Mouse (Mus musculus) hindbrain, embryonic 14.5 days (tissue): ENCODE results near the gene Rab42. TPM values are rescaled to one million over a fixed set of nuclear protein-coding genes. Genes with fewer than 3 reads are reported as not detected.
"Not testable (repeated sequence)": the region's sequence is repeated elsewhere in the genome, so short reads cannot be mapped to it uniquely, and the experiment has no call there.

Experiments
- ATAC-seq: fragments of 200-750 bp; cut with Nextera tagmentation; 2 replicates; pipeline ENCODE4 v1.8.0; 2017; ENCODE audit warnings: moderate number of reproducible peaks, mild to moderate bottlenecking, moderate TSS enrichment, moderate library complexity; ENCODE audit not compliant: low FRiP score
- DNase-seq: peaks from one replicate; pipeline ENCODE4 v3.0.0-alpha.2; 2015; ENCODE audit warnings: low spot score
- H3K27ac ChIP-seq: fragments of 300-500 bp; sonication (generic); 2 replicates; pipeline ENCODE4 v1.5.1; 2014; ENCODE audit warnings: mild to moderate bottlenecking, moderate library complexity
- H3K27me3 ChIP-seq: fragments of 300-500 bp; sonication (generic); 2 replicates; pipeline ENCODE4 v1.6.1; 2014; ENCODE audit warnings: mild to moderate bottlenecking, low read length, mixed read lengths; ENCODE audit not compliant: control insufficient read depth, insufficient read depth
- H3K36me3 ChIP-seq: fragments of 300-500 bp; sonication (generic); replicated peaks from 2 replicates; pipeline ENCODE4 v1.6.1; 2014; ENCODE audit not compliant: control insufficient read depth, insufficient read depth
- H3K4me1 ChIP-seq: fragments of 300-500 bp; sonication (generic); replicated peaks from 2 replicates; pipeline ENCODE4 v1.6.1; 2014; ENCODE audit warnings: antibody characterized with exemption, low read length, mixed read lengths; ENCODE audit not compliant: control insufficient read depth, insufficient read depth
- H3K4me2 ChIP-seq: fragments of 300-500 bp; sonication (generic); replicated peaks from 2 replicates; pipeline ENCODE4 v1.6.1; 2014; ENCODE audit warnings: mild to moderate bottlenecking, moderate library complexity
- H3K4me3 ChIP-seq: fragments of 300-500 bp; sonication (generic); replicated peaks from 2 replicates; pipeline ENCODE4 v1.5.1; 2014; ENCODE audit warnings: mild to moderate bottlenecking, low read length
- H3K9ac ChIP-seq: fragments of 300-500 bp; sonication (generic); 2 replicates; pipeline ENCODE4 v1.6.1; 2014
- H3K9me3 ChIP-seq: fragments of 300-500 bp; sonication (generic); 2 replicates; pipeline ENCODE4 v1.6.1; 2016; ENCODE audit warnings: low read length; ENCODE audit not compliant: control insufficient read depth
- WGBS: fragments of 180-500 bp; shearing (Covaris S2); extraction: QIAGEN DNeasy Blood & Tissue Kit; methylation state at CpG from one replicate; pipeline ENCODE4 v1.1.7; 2014; 5-methylcytosine and 5-hydroxymethylcytosine counted together
- polyA plus RNA-seq: library from polyadenylated mRNA; unstranded; fragments of >200 nt; fragmentation: Nextera tagmentation; extraction: Ambion mirVana; gene quantifications from 2 replicates; pipeline ENCODE4 v1.2.1, GENCODE M21; 2014

Gene Rab42
- polyA plus RNA-seq, 1 experiment from 2014 or later, result 1.5 TPM

DNA sequence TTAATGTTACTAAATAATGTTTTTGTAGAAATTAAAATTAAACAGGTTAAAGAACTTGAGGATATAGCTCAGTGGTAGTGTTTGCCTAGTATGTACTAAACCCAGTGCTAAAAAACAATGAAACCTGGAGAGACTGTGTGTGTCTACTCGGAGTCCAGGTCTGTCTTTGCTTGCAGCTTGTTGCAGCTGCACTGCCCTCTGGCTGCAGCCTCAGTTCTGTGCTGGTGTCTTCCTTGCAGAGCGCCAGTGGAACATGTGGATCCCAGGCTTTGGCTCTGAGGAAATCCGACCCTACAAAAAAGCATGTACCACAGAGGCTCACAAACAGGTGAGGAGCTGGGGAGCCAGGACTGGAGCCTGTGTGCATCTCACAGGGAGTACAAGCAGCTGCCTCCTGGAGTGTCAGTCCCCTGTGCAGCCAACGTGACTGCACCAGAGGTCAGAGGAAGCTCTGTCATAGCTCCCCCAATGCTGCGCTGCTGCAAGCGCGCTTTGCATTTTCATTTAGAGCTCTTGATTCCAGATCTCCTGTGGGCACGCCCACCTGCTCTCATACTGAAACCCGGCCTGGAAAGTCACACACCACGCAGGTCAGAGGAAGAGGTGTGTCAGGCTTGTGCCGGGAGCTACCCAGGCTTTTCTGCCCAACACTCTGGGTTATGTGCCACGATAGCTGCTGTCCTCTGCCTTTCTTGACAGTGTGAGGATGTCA lies 11.4 kb downstream of the Rab42 start:
- DNase-seq (no peak), ATAC-seq (no peak)
- Histone ChIP-seq H3K9me3 (0 out of 2 replicates have a peak, but pooled peaks cover 4% of the 10 kb centered on the region), H3K36me3 (peaks cover 43% of the 10 kb centered on the region), H3K4me3 (no peak overlapping the region), H3K9ac (no peak overlapping the region), H3K4me1 (no peaks in the 10 kb centered on the region), H3K27ac (no peak overlapping the region), H3K4me2 (no peak overlapping the region), H3K27me3 (no peaks in the 10 kb centered on the region)
- 86% methylated on average over 12 of the region's 12 CpGs for WGBS

DNA sequence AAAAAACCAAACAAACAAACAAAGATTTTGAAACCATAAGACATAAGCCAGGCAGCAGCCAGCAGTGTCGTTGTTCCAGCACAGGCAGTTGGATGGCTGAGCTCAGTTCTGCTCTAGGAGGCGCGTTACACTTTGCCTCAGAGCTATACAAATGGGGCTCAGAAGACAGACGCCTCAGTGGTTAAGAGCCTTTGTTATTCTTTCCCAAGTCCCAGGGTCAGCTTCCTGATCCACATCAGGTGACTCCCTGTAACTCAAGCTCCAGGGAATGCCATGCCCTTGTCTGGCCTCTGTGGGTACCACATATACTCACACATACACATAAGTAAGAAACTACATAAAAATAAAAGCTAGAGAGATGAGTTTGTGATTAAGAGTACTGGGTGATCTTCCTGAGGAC lies 12.1 kb downstream of the Rab42 start:
- H3K9me3 ChIP-seq, result 0 out of 2 replicates have a peak, but pooled peaks cover 4% of the 10 kb centered on the region
- no peak for ATAC-seq
- no peaks in the 10 kb centered on the region for H3K4me1 ChIP-seq
- no peaks in the 10 kb centered on the region for H3K27me3 ChIP-seq
- no peak for DNase-seq
- H3K4me3 ChIP-seq, result no peak overlapping the region
- peaks cover 49% of the 10 kb centered on the region for H3K36me3 ChIP-seq
- over 99% methylated on average over 4 of the region's 4 CpGs for WGBS
- no peak overlapping the region for H3K9ac ChIP-seq
- no peak overlapping the region for H3K27ac ChIP-seq
- no peak overlapping the region for H3K4me2 ChIP-seq

DNA sequence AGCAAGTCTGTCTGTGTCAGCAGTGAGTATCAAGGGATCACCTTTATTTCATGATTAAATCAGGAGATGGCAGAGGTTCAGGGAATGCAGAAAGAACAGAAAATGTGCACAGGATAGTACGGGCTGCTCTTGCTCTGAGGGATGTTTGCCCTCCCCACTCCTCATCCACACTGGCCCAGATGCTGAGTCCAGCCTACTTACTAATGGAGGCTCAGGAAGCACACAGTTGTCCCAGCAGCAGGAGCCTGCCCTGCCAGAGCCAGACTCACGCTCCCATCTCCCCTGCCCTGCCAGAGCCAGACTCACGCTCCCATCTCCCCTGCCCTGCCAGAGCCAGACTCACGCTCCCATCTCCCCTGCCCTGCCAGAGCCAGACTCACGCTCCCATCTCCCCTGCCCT lies 14.3 kb downstream of the Rab42 start:
- ATAC-seq, DNase-seq, H3K27me3 ChIP-seq, H3K9me3 ChIP-seq, H3K4me2 ChIP-seq, H3K9ac ChIP-seq, H3K4me1 ChIP-seq, H3K4me3 ChIP-seq, H3K27ac ChIP-seq: not testable (repeated sequence)
- peaks cover 63% of the 10 kb centered on the region for H3K36me3 ChIP-seq
- WGBS, result 97% methylated on average over 3 of the region's 5 CpGs

DNA sequence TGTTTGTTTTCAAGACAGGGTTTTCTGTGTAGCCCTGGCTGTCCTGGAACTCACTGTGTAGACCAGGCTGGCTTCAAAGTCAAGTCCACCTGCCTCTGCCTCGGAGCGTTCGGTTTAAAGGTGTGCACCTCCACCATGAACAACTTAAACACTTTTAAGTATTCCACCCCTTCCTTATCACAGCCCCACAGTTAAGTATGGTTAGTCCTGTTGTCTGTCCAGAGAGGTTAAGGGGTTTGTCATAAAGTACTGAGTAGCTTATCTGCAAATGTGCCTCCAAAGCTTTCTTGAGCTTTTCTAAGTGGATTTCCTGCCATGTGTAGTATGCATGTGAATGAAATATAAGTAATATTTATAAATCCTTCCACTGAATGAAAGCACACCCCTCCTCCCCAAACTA lies 27.2 kb downstream of the Rab42 start:
- H3K27ac ChIP-seq, result no peak overlapping the region
- peak overlapping the region; percentile 17; the same call in 1 of the 2 replicates for H3K4me2 ChIP-seq
- no peaks in the 10 kb centered on the region for H3K27me3 ChIP-seq
- peaks cover 11% of the 10 kb centered on the region for H3K4me1 ChIP-seq
- DNase-seq, result no peak
- ATAC-seq, result no peak
- no peak overlapping the region for H3K4me3 ChIP-seq
- no peaks in the 10 kb centered on the region for H3K9me3 ChIP-seq
- no peak overlapping the region for H3K9ac ChIP-seq
- 88% methylated on average over 3 of the region's 3 CpGs for WGBS
- H3K36me3 ChIP-seq, result no peaks in the 10 kb centered on the region; the same call in 1 of the 2 replicates

DNA sequence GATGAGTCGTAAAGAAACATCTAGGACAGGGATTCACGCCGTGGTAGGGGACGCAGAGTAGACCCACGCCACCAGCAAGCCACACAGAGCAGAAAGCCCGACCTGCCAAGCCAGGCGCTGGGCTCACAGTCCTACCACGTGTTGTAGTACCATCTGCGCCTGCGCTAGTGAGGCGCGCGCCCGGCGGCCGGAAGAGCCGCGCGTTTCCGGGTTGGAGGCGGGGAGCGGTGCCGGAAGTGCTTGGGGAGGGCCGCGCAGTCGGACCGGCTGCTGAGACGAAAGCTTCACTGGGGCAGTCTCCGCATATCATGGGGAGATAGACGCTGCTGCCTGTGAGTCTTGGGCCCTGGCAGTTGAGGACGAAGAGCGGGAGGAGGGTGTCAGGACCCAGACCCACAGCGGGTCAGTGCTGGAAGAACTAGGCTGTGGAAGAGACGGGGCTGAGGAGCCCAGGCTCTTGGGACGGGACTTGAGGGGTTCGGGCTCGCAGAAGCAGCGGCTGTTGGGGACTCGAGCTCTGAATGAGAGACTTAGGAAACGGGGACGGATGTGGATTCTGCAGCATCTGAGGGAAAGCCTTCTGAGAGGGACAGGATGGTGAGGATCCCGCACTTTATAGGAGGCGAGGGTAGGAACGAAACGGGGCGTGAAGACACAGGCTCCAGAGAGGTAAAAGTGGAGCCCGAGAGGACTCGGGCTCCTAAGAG lies 28.9 kb downstream of the Rab42 start, which contains the start of gene Taf12:
TSS of gene Taf12 (plus strand) at position 220 of the 707 bp plus-strand sequence.
- Histone ChIP-seq H3K27ac (peak within 1 kb of the TSS; percentile 91), H3K9ac (peak within 1 kb of the TSS; percentile 88), H3K9me3 (no peaks in the 10 kb centered on the region), H3K4me2 (peak within 1 kb of the TSS; percentile 87), H3K4me3 (peak within 1 kb of the TSS; percentile 89), H3K27me3 (no peaks in the 10 kb centered on the region), H3K4me1 (peaks cover 11% of the 10 kb centered on the region), H3K36me3 (no peaks in the 10 kb centered on the region)
- under 1% methylated on average over 48 of the region's 48 CpGs for WGBS
- peak; percentile 97 for DNase-seq
- ATAC-seq, result peak; percentile 92

DNA sequence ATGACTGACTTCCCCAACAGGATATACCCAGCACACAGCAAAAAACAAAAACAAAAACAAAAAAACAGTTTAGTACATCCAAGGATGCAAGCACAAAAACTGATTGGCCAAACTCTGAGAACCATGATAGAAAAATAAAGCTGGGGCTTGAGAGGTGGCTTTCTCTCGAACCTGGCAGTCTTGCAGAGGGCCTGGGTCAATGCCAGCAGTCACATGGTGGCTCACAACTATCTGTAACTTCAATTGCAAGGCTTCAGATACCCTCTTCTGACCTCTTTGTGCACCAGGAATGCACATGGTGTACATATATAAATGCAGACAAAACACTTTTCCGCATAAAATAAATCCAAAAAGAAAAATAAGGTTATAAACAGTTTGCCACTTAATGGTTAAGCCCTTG lies 30.0 kb downstream of the Rab42 start:
- Histone ChIP-seq H3K4me3 (peak overlapping the region; percentile 89), H3K36me3 (no peaks in the 10 kb centered on the region), H3K27me3 (no peaks in the 10 kb centered on the region), H3K4me2 (peak overlapping the region; percentile 87), H3K27ac (no peak overlapping the region), H3K4me1 (peaks cover 11% of the 10 kb centered on the region), H3K9ac (peak overlapping the region; percentile 88), H3K9me3 (no peaks in the 10 kb centered on the region)
- 55% methylated on average over 2 of the region's 2 CpGs for WGBS
- DNase-seq, result no peak
- no peak for ATAC-seq

DNA sequence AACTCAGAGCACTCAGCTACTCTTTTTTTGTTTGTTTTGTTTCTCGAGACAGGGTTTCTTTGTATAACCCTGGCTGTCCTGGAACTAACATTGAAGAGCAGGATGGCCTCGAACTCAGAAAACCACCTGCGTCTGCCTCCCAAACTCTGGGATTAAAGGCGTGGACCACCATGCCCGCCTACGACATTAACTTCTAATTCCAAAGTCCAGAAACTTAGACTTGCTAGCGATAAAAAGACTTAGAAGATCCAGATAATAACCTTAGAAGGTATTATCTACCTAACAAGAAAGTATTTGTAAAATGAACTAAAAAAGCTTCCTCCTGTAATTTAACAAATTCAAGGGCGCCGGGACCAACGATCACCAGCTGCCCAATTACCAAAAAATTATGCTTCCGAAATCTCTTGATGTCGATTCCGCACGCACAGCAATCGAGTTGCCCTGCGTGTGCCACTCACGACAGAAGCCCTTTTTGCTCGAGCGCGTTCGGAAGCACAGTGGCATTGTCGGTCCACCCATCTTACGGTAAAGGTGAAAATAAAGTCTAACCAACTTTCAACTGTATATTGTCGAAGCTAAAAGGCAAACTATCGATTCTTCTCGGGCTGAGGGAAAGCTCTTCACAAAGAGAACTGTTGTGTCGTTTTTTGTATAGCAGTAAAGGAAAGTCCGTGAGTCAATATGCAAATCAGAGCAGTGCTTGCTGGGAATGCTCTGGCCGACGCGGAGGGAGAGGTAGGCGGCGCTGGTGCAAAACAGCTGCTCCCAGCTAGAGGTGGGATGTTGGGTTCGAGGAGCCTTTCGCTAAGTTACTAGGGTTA lies 33.2 kb downstream of the Rab42 start:
- peak overlapping the region; percentile 91 for H3K27ac ChIP-seq
- peak overlapping the region; percentile 52 for H3K4me2 ChIP-seq
- no peaks in the 10 kb centered on the region for H3K36me3 ChIP-seq
- H3K4me3 ChIP-seq, result peak overlapping the region; percentile 22
- peak; percentile 63 for ATAC-seq
- peaks cover under 1% of the 10 kb centered on the region; the same call in 1 of the 2 replicates for H3K4me1 ChIP-seq
- under 1% methylated on average over 35 of the region's 35 CpGs for WGBS
- peak overlapping the region; percentile 51 for H3K9ac ChIP-seq
- H3K9me3 ChIP-seq, result no peaks in the 10 kb centered on the region
- no peaks in the 10 kb centered on the region for H3K27me3 ChIP-seq
- DNase-seq, result peak; percentile 95

DNA sequence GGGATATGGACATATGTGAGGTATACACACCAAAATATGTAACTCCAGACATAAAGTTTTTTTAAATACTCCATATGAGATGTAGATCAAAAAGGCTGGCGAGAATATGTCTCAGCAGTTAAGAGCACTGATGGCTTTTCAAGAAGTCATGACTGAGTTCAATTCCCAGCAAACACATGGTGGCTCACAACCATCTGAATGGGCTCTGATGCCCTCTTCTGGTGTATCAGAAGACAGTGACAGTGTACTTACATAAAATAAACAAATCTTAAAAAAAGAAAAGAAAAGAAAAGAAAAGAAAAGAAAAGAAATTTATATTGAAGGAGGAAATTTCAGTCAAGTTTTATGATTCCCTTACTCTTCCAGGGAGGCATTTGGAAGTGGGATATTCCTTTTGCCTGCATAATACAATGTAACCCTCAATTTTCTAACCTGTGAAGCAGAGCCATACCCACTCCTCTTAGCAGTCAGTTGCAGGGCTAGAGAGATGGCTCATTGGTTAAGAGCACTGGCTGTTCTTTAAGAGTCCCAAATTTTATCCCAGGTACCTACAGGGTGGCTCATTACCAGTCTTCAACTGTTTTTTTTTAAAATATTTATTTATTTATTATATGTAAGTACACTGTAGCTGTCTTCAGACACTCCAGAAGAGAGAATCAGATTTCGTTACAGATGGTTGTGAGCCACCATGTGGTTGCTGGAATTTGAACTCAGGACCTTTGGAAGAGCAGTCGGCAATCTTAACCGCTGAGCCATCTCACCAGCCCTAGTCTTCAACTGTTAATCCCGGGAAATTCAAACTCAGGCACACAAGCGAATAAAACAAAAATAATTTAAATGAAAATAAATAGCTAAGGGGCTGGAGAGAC lies 34.1 kb downstream of the Rab42 start:
- Histone ChIP-seq H3K4me3 (no peak overlapping the region), H3K27ac (peak overlapping the region; percentile 91), H3K4me2 (peak overlapping the region; percentile 52; the same call in 1 of the 2 replicates), H3K4me1 (no peaks in the 10 kb centered on the region; the same call in 1 of the 2 replicates), H3K27me3 (no peaks in the 10 kb centered on the region), H3K9ac (no peak overlapping the region), H3K9me3 (no peaks in the 10 kb centered on the region), H3K36me3 (no peaks in the 10 kb centered on the region)
- WGBS, result 10% methylated on average over 6 of the region's 6 CpGs
- DNase-seq (no peak), ATAC-seq (no peak)
